Comparison of ENCODE assay signal across 21 mouse cellular contexts in genomic region chr1:64081791-64082190, GRCm38 (mm10). TPM values are rescaled to one million over a fixed set of nuclear protein-coding genes. Genes with fewer than 3 reads are reported as not detected.
A peak's percentile ranks its signal among the peaks of the same experiment; 100 is the strongest.
DNase-seq lines count a peak whose midpoint lies in the region; ATAC-seq lines count a peak whose summit lies in the region.
"Had no signal": no experiment of that assay in that cellular context is flagged by ENCODE, and none has a peak within 500 bp of the region (broad histone marks: within the 10 kb centered on the region; RNA-seq: fewer than 3 reads in every experiment).

No protein-coding gene starts in this region.

- H3K4me3 ChIP-seq in intestine, embryonic 15.5 days (replicated peaks), result no peak overlapping the region
- no peak overlapping the region for H3K4me3 ChIP-seq in heart, embryonic 10.5 days
- H3K4me3 ChIP-seq: embryonic facial prominence, embryonic 12.5 days; forebrain, embryonic 12.5 days; gastrocnemius, adult 2 months; hindbrain, embryonic 12.5 days had no signal

- H3K4me1 ChIP-seq in intestine, embryonic 15.5 days (replicated peaks), result no peaks in the 10 kb centered on the region; the same call in 1 of the 2 replicates
- peaks cover 33% of the 10 kb centered on the region for H3K4me1 ChIP-seq in heart, embryonic 10.5 days
- H3K4me1 ChIP-seq: embryonic facial prominence, embryonic 12.5 days had no signal

- WGBS in intestine, embryonic 15.5 days, result 77% methylated on average over 1 of the region's 1 CpGs
- 86% methylated on average over 1 of the region's 1 CpGs for WGBS in heart, embryonic 10.5 days

- no peak for DNase-seq in frontal cortex, postnatal 25 days (ENCODE audit: low spot score in 2 of 2)
- DNase-seq in CD4-positive, CD25-positive, alpha-beta regulatory T cell, adult 2 months (ENCODE audit: low read depth, low spot score), result peak; percentile 11
- peak; percentile 13 for DNase-seq in fat pad, adult 2 months (ENCODE audit: extremely low read depth, low read depth, low spot score)
- no peak for DNase-seq in heart, embryonic 10.5 days (ENCODE audit: low spot score)
- DNase-seq in right cerebral cortex, postnatal 36 days (ENCODE audit: low spot score in 2 of 2), result no peak
- no peak for DNase-seq in retina, embryonic 14.5 days (ENCODE audit: low spot score)
- DNase-seq: adrenal gland, adult 8-10 months; B cell, adult 2 months; cerebellum, adult 2 months; cerebellum, postnatal 10 days; embryo, embryonic 11 days; gastrocnemius, adult 2 months; gastrocnemius, postnatal 25 days; heart, postnatal 10 days; heart, postnatal 4 days had no signal

- no peak overlapping the region for H3K27ac ChIP-seq in intestine, embryonic 15.5 days
- H3K27ac ChIP-seq in heart, embryonic 10.5 days, result no peak overlapping the region
- H3K27ac ChIP-seq: embryonic facial prominence, embryonic 12.5 days; forebrain, embryonic 12.5 days; gastrocnemius, adult 2 months; hindbrain, embryonic 12.5 days had no signal

- peak; percentile 35; the same call in 1 of the 2 replicates for ATAC-seq in frontal cortex, adult (ENCODE audit: low TSS enrichment)
- peak; percentile 70 for ATAC-seq in intestine, embryonic 15.5 days

- H3K36me3 ChIP-seq in intestine, embryonic 15.5 days, result peaks cover 7% of the 10 kb centered on the region; the same call in 1 of the 2 replicates
- peaks cover 24% of the 10 kb centered on the region for H3K36me3 ChIP-seq in heart, embryonic 10.5 days

- no peaks in the 10 kb centered on the region for H3K9me3 ChIP-seq in intestine, embryonic 15.5 days
- H3K9me3 ChIP-seq in heart, embryonic 10.5 days, result no peaks in the 10 kb centered on the region
- H3K9me3 ChIP-seq: embryonic facial prominence, embryonic 12.5 days; forebrain, embryonic 12.5 days; hindbrain, embryonic 12.5 days had no signal

- H3K4me2 ChIP-seq in intestine, embryonic 15.5 days (replicated peaks), result no peak overlapping the region
- H3K4me2 ChIP-seq: embryonic facial prominence, embryonic 12.5 days; forebrain, embryonic 12.5 days; hindbrain, embryonic 12.5 days had no signal

- no peak overlapping the region for H3K9ac ChIP-seq in intestine, embryonic 15.5 days
- H3K9ac ChIP-seq: embryonic facial prominence, embryonic 12.5 days; forebrain, embryonic 12.5 days; hindbrain, embryonic 12.5 days had no signal

- no peaks in the 10 kb centered on the region for H3K27me3 ChIP-seq in intestine, embryonic 15.5 days (replicated peaks)
- no peaks in the 10 kb centered on the region for H3K27me3 ChIP-seq in heart, embryonic 10.5 days (ENCODE audit: insufficient read depth, poor library complexity, severe bottlenecking)
- H3K27me3 ChIP-seq: CH12.LX; embryonic facial prominence, embryonic 12.5 days; forebrain, embryonic 12.5 days; hindbrain, embryonic 12.5 days had no signal

RNA-seq across cellular contexts. Expression of gene Klf7, which starts 40.3 kb away (rescaled TPM):
- 24.8 and 27.3 TPM in 2 replicates for polyA plus RNA-seq in intestine, embryonic 15.5 days (2015; fragmentation: Nextera tagmentation; extraction: Ambion mirVana)
- polyA plus RNA-seq in heart, embryonic 10.5 days (2016; fragmentation: Nextera tagmentation; extraction: Ambion mirVana), result 15.1 and 15.8 TPM in 2 replicates

Comparison
In these comparisons a context has a peak if more than half of its experiments do, and no peak if none do; other contexts are left out.
1. DNase-seq: peak in CD4-positive, CD25-positive, alpha-beta regulatory T cell, adult 2 months (single experiment) and fat pad, adult 2 months (single experiment); none in frontal cortex, postnatal 25 days (0 of 2), heart, embryonic 10.5 days (single experiment), right cerebral cortex, postnatal 36 days (0 of 2) and retina, embryonic 14.5 days (single experiment).